Mouse (Mus musculus) spleen, postnatal 36 days (tissue): ENCODE data around the gene Gpr107.

Source experiments
- DNase-seq, 2 experiments: peaks; one replicate each; pipeline ENCODE4 v3.0.0; 2022; ENCODE audit warnings: low spot score in 2 of 2, mixed read lengths in 1 of 2

Gene Gpr107

GRCm38 (mm10) chr2:31151892-31152812 lies at the start of gene Gpr107:
Gene Gpr107 (plus strand): TSS chr2:31152316.
- DNase-seq: peak; percentile 82 to 83

- DNase-seq: no peak
Observed at GRCm38 (mm10) chr2:31103321-31103720, 48.8 kb upstream of the Gpr107 start.

- DNase-seq: no peak
Observed at GRCm38 (mm10) chr2:31105279-31105678, 46.8 kb upstream of the Gpr107 start.

- DNase-seq: no peak
Observed at GRCm38 (mm10) chr2:31106004-31106403, 46.1 kb upstream of the Gpr107 start.

DNA sequence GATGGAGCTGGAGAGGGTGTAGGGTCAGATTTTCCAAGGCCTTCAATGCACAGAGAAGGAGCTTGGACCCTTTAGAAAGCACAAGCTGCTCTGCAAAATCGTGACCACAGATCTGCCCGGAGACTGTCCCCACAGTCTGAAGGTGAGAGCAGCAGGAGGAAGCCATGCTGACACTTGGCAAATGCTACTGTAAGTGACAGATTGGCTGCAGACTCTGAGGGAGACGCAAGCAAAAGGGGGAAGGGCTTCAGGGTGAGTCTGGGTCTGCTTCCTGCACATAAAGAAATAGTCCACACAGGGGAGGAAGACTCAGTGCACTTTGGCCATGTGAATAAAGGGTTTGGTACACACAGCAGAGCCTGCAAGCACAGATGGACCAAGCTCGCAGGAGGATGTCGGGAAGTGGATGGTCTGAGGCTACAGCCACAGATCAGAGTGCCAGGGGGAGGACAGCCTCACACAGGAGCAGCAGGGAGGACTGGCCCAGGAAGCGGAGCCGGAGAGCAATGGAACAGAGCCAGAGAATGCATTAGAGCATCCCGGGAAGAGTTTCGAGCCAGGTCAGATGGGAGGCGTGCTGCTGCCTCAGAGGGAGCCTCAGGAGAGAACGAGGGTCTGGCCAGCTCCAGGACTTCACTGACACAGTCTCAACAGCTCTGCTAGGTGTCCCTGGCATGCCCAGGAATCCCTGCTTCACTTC lies 45.3 kb upstream of the Gpr107 start:
- no peak for DNase-seq

DNA sequence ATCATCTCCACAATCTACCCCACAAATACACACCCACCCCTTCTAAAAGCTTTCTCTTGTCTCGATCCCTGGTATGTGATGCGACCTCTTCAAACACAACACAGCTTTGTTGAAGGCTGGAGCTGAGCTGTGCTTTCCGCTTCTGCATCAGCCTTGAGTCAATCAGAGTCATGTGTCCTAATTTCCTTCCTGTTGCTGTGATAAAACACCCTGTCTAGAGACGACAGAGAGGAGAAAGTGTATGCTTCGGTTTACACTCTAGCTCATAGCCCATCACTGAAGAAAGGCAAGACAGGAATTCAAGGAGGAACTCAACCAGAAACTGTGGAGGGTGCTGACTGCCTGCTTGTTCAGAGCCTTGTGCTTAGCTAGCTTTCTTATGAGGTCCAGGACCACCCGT lies 43.9 kb upstream of the Gpr107 start:
- peak in 1 of 2 experiments; percentile 33 for DNase-seq

- DNase-seq: no peak
Observed at GRCm38 (mm10) chr2:31109960-31110548, 42.1 kb upstream of the Gpr107 start.

DNA sequence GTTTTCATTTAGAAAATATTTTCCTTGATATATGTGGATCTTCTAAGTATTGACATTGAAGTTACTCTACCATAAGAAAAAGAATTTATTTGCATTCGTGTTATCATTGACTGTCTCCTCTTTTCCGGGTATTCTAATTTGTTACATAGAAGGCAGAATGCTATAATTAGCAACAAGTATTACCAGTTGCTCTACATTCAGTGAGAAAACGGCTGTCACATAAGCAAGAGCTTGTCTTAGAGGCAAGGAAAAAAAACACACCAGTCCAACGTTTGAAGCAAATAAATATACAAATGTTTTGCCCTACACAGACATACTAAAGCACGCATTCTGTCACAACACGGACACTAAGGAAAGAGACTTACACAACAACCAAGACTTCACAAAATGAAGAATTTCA lies 40.4 kb upstream of the Gpr107 start:
- no peak for DNase-seq

DNA sequence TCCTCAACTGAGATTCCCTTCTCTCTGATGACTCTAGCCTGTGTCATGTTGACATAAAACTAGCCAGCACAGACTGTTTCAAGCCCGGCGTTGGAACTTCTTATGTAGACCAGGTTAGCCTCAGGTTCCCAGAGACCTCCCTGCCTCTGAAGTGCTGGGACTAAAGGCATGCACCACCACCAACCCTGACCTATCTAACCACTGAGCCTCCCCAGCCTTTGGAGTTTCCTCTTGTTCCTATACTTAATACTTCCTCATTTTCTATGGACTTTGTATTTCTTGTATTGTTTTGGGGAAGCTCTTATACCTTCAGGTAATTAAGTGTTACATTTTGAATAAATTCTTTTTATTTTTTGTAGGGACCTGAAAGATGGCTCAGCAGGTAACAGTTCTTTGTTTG lies 37.9 kb upstream of the Gpr107 start:
- no peak for DNase-seq

DNA sequence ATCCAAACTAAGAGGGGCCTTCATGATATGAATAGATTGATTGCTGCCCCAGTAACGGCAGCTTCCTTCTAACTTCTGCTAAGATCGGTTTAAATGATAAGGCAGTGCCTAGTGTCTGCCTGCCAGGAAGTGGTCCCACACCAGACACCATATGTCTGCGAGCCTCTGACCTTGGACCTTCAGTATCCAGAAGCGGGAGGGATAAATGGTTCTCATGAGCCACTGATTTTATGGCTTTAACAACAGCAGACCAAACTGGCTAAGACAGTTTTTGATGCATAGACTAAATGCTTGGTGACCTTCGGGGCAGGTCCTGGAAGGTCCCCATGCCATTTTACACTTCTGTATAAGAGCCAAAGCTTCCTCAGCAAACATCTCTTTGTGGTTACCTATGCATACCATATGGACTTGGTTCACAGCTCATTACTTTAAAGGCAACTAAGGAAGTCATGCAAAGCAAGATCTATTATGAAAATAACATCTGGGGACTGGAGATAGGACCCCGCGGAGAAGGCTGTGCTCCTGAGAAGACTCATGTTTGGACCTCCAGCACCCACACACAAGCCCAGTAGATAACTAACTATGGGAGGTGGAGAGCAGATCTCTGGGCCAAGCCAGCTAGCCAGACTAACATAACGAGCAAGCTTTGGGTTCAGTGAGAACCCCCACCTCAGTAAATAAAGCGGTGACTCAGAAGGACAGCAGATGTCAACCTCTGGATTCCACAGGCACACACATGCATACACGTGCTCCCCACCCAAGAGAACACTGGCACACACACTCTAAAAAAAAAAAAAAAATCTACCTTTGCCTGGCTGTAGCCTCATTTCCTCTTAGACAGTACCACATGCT lies 36.8 kb upstream of the Gpr107 start:
- peak in 1 of 2 experiments; percentile 41 for DNase-seq

DNA sequence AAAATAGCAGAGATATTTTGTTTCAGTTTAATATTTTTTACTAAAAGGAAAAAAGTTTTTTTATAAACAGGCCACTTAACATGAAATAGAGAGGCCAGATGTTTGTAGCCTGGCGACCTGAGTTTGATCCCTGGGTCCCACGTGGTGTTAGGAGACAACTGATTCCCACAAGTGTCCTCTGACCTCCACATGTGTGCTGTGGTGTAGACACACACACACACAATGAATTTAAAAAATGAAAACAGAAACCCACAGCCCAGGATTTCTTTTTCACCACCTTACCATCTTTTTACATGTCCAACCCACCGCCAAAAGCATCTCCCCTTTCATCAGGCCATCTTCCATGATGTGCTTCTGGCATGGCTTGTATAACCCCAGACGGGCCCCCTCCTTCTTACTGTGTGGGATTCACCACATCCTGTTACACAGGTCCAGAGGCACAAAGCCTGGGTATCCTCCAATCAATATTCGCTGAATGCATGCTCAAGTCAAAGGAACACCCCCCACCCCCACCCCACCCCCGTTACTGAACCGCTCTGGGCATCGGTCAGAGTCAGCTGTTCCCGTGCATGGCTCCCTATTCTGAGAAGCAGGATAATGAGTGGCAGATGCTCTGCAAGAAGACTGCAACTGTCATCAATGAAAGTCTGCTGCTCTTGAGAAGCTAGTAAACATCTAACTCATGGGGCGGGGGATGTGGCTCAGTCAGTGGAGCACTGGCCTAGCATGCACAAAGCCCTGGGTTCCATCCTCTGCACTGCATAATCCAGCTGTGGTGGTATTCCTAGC lies 36.0 kb upstream of the Gpr107 start:
- DNase-seq: peak; percentile 41 to 49

DNA sequence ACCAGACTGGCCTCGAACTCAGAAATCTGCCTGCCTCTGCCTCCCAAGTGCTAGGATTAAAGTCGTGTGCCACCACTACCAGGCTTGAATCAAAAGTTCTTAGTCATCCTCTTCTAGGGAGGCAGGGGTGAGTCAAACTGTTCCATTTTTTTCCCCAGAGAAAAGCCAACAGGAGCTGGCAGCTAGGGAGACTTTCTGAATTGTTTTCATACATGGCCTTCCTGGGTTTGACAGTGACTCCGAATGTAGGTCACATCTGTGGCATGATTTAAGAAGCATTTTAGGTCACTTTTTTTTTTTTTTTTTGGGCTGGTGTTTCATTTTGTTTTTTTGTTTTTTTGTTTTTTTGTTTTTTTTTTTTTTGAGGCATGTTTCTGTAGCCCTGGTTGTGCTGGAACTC lies 33.9 kb upstream of the Gpr107 start:
- DNase-seq: no peak

GRCm38 (mm10) chr2:31118639-31119380 lies 33.3 kb upstream of the Gpr107 start:
- no peak for DNase-seq

DNA sequence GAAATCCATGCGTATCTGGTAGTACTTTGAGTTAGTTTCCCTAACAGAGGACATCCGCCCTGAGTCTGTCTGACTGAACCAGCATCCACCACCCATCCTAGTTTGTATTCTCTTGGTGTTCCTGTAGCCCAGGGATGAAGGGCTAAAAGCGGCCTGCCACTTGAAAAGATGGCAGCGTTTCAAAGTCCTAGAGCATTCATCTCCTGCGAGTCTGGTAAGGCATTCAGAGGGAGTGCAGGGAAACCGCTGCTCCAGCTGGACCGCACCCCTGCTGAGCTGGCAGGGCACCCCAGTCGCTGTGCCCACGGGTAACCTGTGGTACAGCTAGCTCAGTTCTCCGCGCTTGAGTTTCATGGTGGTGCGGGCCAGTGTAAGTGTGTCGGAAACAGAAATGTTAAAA lies 32.3 kb upstream of the Gpr107 start:
- DNase-seq: no peak

DNA sequence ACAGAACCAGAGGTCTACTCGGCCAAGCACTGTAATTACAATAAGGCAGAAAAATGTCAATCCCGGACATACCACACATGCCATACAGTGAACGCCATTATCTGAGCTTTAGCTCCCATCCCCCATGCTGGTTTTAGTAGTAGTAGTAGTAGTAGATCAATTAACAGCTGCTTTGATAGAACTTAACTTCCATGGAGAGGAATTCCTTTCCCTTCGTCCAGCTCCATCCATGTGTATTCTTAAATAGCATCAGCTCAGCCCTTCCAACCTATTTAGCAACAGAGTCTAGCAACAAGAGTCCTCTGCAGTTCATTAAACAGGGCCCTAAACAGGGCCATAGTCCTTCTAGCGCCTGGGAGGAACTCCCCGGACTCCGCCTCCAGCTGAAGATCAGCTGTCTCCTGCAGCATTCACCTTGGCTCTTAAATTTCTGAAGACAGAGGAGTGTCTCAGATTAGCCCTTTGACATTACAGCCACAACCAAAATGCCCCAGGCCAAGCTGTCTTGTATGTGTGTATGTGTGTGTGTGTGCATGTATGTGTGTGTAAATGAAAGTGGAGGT lies 30.9 kb upstream of the Gpr107 start:
- DNase-seq: no peak

DNA sequence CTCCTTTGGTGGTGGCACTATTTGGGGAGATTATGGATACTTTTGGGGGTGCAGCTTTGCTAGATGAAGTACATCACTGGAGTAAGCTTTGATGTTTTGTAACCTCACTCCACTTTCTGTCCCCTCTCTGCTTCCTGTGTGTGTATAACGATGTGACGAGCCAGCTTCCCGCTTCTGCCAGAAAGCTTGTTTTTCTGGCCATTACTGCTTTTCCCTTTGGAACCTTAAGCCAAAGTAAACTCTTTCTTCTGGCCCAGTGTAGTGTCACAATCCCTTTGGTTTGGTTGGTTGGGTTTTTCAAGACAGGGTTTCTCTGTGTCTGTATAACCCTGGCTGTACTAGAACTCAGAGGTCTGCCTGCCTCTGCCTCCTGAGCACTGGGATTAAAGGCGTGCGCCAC lies 29.3 kb upstream of the Gpr107 start:
- no peak for DNase-seq

GRCm38 (mm10) chr2:31123493-31123892 lies 28.6 kb upstream of the Gpr107 start:
- no peak for DNase-seq

GRCm38 (mm10) chr2:31124694-31125093 lies 27.4 kb upstream of the Gpr107 start:
- DNase-seq: no peak

DNA sequence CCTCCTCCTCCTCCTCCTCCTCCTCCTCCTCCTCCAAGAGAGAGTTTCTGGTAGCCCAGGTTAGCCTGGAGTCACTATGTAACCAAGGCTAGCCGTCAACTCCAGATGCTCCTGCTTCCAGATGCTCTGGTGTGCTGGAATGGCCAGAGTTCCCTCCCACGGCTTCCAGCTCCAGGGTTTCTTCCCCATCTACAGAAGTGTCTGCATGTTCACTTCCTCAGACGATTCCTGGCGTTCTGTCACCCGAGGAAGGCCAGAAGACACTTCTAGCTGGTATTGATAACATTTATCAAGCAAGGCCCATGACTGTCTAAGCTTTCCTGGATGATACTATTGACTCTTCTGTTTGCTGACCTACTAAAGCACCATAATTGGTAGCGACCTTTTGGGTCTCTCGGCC lies 27.0 kb upstream of the Gpr107 start:
- DNase-seq: no peak

DNA sequence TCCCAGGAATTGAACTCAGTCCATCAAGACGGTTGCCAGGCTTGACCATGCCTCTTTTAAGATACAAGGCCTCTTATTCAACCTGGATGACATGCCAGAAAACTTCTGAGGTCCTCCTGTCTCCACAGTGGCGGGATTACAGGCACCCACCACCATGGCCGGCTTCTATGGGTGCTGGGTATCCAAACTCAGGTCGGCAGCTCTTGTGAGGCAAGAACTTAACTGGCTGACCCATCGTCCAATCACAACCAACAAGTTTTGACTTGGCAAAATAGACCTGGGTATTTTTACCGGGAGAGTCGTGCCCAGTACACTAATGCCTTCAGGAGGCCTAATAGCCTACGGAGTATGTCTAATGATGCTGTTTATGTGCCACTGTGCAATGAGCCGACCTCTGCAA lies 26.1 kb upstream of the Gpr107 start:
- no peak for DNase-seq
